Mouse (Mus musculus) embryonic fibroblast, embryonic 13.5 days (primary cell): ENCODE data around the gene Trabd2b.

Experiments
- CTCF ChIP-seq: IDR thresholded peaks from 2 replicates; pipeline ENCODE4 v1.5.1; 2011; ENCODE audit warnings: mild to moderate bottlenecking, control low read depth, low read length, moderate library complexity, borderline replicate concordance; ENCODE audit not compliant: insufficient read depth
- POLR2A ChIP-seq: IDR thresholded peaks from 2 replicates; pipeline ENCODE4 v1.6.1; 2011; ENCODE audit warnings: low read depth, mild to moderate bottlenecking, control low read depth, low read length, moderate library complexity

- TF ChIP-seq CTCF (no peak), POLR2A (no peak)
Observed at GRCm38 (mm10) chr4:114469881-114470280, 63.4 kb downstream of the Trabd2b start.
